Mouse (Mus musculus) ES-E14 (cell line): ENCODE results near the gene Jup.

Source experiments
- CHD2 ChIP-seq: IDR thresholded peaks from 2 replicates; pipeline ENCODE4 v1.6.1; 2014; ENCODE audit warnings: mild to moderate bottlenecking, low read depth, low read length, inconsistent platforms
- HCFC1 ChIP-seq: IDR thresholded peaks from 2 replicates; pipeline ENCODE4 v1.6.1; 2012; ENCODE audit warnings: low read length, inconsistent platforms, borderline replicate concordance; ENCODE audit not compliant: insufficient read depth
- MAFK ChIP-seq: IDR thresholded peaks from 2 replicates; pipeline ENCODE4 v1.6.1; 2014; ENCODE audit warnings: mild to moderate bottlenecking, low read depth, low read length, inconsistent platforms; ENCODE audit not compliant: insufficient read depth
- ZC3H11A ChIP-seq: IDR thresholded peaks from 2 replicates; pipeline ENCODE4 v1.6.1; 2012; ENCODE audit warnings: low read depth, mild to moderate bottlenecking, inconsistent platforms, low read length, borderline replicate concordance
- ZNF384 ChIP-seq: IDR thresholded peaks from 2 replicates; pipeline ENCODE4 v1.6.1; 2012; ENCODE audit warnings: low read depth, low read length, inconsistent platforms

- TF ChIP-seq MAFK (no peak), CHD2 (no peak), HCFC1 (no peak), ZC3H11A (no peak), ZNF384 (no peak)
Measured at GRCm38 (mm10) chr11:100441797-100442196, 44.2 kb upstream of the Jup start, which contains the start of the genes Nt5c3b and Klhl10.
